Mouse (Mus musculus) heart, postnatal 14 days (tissue): ENCODE data around the gene Eif3c. TPM values are rescaled to one million over a fixed set of nuclear protein-coding genes. Genes with fewer than 3 reads are reported as not detected.

Experiments
- DNase-seq, 2 experiments: peaks; one replicate each; pipeline ENCODE4 v3.0.0; 2021 to 2022
- intact Hi-C: fragments of 180-260 bp; cut with DNase I; formaldehyde crosslinking; loops from one replicate; pipeline ENCODE4 v1.15.1; 2025
- long read RNA-seq, 2 experiments: library from polyadenylated mRNA; stranded (forward); transcript quantifications; one replicate each; pipeline ENCODE4 v2.0.0; 2021
- total RNA-seq, 2 experiments: library from RNA; stranded (reverse); gene quantifications; 2 replicates each; pipeline ENCODE4 v1.2.3; 2021

Gene Eif3c
- total RNA-seq: 100 to 1,000 TPM; 138 to 140 TPM
- long read RNA-seq, experiment 1, transcript Eif3c-201 (21 exons, 3,383 nt): major isoform, 20 of 45 reads
- long read RNA-seq, experiment 1, partial matches to known transcripts: 23 of 45 reads
- long read RNA-seq, experiment 1, other reads (novel, unspliced or antisense): 2 of 45 reads
- long read RNA-seq, experiment 2, transcript Eif3c-201 (21 exons, 3,383 nt): major isoform, 20 of 29 reads
- long read RNA-seq, experiment 2, partial matches to known transcripts: 8 of 29 reads
- long read RNA-seq, experiment 2, other reads (novel, unspliced or antisense): 1 of 29 reads

- intact Hi-C loops: no loop called here
- DNase-seq: peak; percentile 77 to 83
Measured at GRCm38 (mm10) chr7:126566094-126566765, at the start of gene Eif3c. TSS of gene Eif3c (minus strand) at chr7:126566411.

DNA sequence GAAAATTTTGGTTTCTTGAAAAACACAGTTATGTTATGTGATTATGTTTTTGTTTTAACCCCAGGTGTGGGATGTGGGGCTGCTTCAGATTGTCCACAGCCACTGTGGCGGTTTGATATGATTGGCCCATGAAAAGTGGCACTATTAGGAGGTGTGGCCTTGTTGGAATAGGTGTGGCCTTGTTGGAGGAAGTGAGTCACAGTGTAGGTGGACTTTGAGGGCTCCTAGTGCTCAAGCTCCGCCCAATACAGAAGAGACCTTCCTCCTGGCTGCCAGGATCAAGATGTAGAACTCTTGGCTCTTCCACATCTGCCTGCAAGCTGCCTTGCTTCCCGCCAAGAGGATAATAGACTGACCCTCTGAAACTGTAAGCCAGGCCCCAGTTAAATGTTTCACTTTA lies 46.5 kb upstream of the Eif3c start:
- intact Hi-C loops: no loop called here
- no peak for DNase-seq

DNA sequence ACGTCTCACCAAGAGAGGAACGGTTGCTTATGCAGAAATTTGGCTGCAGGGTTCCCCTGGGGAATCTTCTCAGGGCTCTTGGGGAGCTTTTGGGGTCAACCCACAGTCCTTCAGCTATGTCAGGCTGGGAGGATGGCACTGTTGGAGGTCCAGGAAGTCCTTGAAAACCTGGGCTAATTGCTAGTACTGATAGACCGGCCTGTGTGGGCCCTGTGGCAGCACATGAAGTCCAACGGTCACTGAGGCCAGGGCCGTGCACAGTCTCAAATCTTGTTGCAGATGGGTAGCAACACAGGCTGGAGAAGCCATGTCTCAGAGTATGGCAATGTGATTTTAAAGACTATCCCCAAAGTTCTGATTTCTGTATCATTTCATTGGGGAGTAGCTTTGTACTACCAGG lies 41.6 kb upstream of the Eif3c start:
- intact Hi-C loops: no loop called here
- no peak for DNase-seq

DNA sequence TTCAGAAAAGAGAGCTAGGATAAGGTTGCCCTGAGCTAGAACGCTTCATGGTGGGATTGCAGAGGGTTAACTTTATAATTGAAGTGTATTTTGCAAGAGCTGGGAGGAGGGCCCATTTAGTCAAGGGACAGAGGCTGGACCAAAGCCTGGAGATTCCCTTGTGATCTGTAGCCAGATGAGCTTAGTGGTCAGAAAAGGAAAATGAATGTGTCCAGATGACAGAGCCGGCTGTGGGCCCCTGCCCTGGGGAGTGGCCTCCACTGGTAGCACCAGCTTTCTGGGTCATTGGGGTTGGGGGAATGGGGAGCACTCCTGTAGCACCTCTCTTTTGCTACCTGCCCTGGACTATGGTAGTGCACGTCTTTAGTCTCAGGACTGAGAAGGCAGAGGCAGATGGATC lies 40.9 kb upstream of the Eif3c start:
- DNase-seq: peak; percentile 61 to 67

GRCm38 (mm10) chr7:126606611-126607010 lies 40.4 kb upstream of the Eif3c start:
- no peak for DNase-seq
- intact Hi-C loops: no loop called here

More for the DNA sequence above, 40.9 kb upstream of the Eif3c start:
- intact Hi-C loops: no loop called here

DNA sequence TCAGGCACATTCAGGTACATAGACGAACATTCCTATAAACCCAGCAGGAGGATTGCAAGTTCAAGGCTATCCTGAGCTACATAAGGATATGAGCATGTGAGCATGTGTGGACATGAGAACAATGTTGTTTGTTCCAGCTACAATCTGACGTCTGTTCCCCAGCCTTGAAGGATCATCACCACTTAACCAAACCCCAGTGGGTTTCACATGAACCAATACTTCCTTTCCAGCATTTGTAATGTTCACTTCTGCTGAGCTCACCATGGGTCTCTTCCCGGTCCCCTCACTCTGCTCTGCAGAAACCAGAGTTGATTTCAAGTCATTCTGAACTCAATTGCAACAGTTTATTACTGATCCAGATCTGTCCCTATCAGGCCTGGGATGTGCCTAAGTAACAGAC lies 36.4 kb upstream of the Eif3c start:
- intact Hi-C loops: no loop called here
- no peak for DNase-seq

DNA sequence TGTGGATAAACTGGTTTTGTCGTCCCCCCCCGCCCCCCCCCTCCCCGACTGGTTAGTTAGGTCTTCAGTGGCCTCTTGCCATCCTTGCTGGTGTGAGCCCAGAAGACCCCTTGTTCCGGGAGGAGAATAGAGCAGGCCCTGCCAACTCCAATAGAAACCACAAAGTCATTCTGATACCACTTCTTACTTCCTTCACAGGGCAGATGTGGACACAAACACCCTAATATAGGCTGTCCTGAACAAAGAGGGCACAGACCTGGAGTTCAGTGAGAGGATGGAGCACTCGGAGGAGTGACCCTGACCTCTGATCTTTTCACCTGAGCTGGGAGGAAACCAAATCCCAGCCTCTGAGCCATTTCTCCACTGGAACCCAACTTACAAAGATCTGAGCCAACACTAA lies 35.7 kb upstream of the Eif3c start:
- intact Hi-C loops: no loop called here
- DNase-seq: no peak

GRCm38 (mm10) chr7:126598919-126599318 lies 32.7 kb upstream of the Eif3c start:
- intact Hi-C loops: no loop called here
- DNase-seq: no peak

- intact Hi-C loops: no loop called here
- no peak for DNase-seq
Measured at GRCm38 (mm10) chr7:126596414-126596813, 30.2 kb upstream of the Eif3c start.

DNA sequence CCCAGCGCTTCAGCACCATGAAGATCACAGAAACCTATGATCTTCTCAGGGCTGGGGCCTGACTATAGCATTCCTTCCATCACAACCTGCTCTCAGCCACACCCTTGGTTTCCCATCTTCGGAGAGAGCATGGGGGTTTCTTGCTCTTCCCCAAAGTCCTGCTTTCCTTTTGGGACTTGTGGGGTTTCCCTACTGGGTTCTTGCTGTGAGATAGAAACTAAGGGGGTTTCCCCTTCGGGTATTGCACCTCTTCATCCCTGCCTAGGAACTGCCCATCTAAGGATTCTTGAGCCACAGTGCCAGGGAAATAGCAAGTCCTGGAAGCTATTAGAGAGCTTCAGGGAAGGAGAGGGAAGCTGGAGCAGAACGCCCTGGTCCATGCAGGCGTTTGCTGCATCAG lies 29.7 kb upstream of the Eif3c start:
- no peak for DNase-seq
- intact Hi-C loops: no loop called here

- no peak for DNase-seq
- intact Hi-C loops: no loop called here
Measured at GRCm38 (mm10) chr7:126594862-126595561, 28.8 kb upstream of the Eif3c start, which contains the start of gene Il27. TSS of gene Il27 (minus strand) at chr7:126594941.

DNA sequence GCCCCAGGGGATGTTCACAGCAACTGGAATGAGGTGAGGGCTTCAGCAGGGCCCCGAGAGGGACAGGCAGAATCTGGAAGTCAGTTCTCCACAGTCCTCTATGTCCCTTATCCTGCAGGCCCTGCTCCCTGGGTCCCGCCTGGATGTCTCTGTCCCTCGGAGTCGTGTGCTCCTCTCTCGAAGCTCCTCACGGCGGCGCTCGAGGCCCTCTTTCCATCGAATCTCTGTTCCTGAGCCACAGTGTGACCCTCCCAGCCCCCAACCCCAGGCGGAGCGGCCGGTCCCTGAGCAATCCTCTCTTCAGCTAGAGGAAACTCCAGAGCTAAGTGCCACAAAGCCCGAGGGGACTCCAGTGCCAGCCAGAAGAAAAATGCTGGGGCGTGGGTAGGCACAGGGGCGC lies 21.6 kb upstream of the Eif3c start:
- peak; percentile 63 to 67 for DNase-seq
- intact Hi-C loops: no loop called here

- peak in 1 of 2 experiments; percentile 35 for DNase-seq
- intact Hi-C loops: no loop called here
Measured at GRCm38 (mm10) chr7:126586839-126587238, 20.6 kb upstream of the Eif3c start.

- intact Hi-C loops: loop anchor here (2.0 kb wide), 1 partner anchor 113 kb away; no protein-coding TSS in a partner anchor
- no peak for DNase-seq
Measured at GRCm38 (mm10) chr7:126585717-126586116, 19.5 kb upstream of the Eif3c start, which contains the start of gene Cln3. TSS of gene Cln3 (minus strand) at chr7:126585817.

DNA sequence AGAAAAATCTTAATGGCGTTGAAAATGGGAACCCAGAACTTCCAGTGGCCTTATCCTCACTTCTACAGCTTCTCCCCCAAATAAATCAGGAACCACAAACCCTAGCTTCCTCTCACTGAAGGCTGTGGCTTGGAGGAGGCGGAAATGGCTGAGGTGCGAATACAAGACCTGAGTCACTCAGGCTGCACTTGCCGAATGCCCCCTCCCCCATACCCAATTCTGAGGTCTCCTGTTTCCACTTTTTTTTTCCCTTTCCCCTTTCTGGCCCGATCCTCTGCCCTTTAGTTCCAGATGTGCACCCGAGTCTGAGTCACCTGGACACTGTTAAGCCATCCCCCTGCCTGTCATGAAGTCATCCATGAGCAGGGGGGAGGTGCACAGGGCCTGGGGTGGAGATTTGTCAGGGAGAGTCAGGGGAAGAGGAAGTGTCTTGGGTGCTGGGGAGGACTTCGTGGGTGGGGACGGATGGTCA lies 18.3 kb upstream of the Eif3c start, which contains the start of gene Apobr:
Gene Apobr (plus strand): TSS at position 437 of the 472 bp plus-strand sequence.
- intact Hi-C loops: loop anchor here (2.0 kb wide), 1 partner anchor 114 kb away; no protein-coding TSS in a partner anchor
- no peak for DNase-seq

DNA sequence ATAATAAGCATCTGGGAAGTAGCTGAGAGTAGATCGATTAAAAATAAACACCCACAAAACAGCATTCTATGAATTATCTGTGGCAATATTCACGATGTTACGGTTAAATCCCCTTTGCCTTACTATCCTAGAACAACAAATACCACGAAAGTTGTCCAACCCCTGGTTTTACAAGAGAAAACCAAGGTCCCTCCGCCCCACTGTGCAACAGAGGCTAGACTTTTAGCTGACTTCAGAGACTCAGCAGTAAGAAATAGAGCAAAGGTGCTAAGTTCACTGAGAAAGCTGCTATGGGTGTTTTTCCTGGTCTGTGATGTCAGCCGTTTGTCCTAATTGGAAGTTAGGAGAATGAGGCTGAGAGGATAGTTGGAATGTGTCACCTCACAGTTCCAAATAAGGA lies 17.6 kb upstream of the Eif3c start:
- no peak for DNase-seq
- intact Hi-C loops: loop anchor here (2.0 kb wide), 2 partner anchors 53 to 115 kb away; no protein-coding TSS in a partner anchor

- intact Hi-C loops: loop anchor here (2.0 kb wide), 1 partner anchor 54 kb away; no protein-coding TSS in a partner anchor
- DNase-seq: peak; percentile 75 to 84
Measured at GRCm38 (mm10) chr7:126583251-126583709, 17.1 kb upstream of the Eif3c start.

DNA sequence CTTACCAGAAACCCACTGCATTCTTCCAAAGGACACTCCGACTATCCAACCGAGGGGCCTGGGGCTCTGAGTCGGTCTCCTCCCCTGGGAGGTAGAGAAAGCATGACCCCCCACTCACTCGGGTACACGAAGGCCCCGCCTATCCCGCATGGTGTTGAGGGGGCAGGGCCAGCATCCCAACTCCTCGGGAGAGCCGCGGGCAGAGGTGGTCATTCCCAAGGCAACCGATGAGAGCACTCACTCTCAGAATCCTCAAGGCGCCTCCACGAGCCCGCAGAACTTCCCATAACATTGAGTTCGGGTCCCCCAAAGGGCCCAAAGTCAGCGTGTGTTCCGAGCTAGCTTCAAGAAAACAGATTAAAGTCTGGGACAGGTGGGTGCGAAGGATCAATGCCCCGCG lies 16.5 kb upstream of the Eif3c start:
- intact Hi-C loops: loop anchor here (2.0 kb wide), 1 partner anchor 54 kb away; no protein-coding TSS in a partner anchor
- peak in 1 of 2 experiments; percentile 33 for DNase-seq

DNA sequence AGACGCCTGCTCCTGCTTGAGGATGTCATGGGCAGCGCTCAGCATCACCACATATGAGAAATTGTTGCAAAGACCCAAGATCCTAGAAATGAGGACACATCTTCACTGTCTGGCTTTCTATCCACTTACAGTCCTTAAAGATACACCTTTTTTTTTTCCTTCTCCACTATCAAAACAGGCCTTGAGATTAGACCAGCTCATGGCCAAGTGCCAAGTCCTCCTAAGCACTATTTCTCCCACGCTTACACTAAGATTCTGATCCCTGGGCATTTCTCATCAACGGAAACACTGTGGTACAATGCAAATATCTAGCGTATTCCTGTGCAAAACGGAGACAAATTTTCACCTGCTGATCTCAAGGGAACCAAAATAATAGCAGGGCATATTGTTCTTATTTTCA lies 15.4 kb upstream of the Eif3c start:
- intact Hi-C loops: loop anchor here (2.0 kb wide), 1 partner anchor 55 kb away; no protein-coding TSS in a partner anchor
- no peak for DNase-seq

DNA sequence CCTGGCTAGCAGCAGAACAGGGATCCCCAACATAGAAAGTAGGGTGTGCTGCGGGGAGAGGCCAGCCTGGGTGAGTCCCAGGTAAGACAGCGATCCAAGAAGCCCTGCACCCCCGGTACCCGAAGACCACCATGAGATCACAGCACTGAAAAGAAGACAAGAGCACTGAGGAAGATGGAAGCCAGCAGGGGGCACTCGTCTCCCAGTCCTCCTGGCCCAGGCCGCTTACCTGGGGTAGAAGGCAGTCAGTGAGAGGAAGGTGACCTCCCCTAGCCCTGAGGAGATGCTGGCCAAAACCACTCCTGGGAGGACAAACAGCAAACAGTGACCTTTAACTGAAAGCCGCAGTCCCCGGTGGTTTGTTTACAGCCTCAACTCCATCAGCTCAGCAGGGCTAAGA lies 13.0 kb upstream of the Eif3c start:
- DNase-seq: peak; percentile 53 to 61
- intact Hi-C loops: no loop called here

DNA sequence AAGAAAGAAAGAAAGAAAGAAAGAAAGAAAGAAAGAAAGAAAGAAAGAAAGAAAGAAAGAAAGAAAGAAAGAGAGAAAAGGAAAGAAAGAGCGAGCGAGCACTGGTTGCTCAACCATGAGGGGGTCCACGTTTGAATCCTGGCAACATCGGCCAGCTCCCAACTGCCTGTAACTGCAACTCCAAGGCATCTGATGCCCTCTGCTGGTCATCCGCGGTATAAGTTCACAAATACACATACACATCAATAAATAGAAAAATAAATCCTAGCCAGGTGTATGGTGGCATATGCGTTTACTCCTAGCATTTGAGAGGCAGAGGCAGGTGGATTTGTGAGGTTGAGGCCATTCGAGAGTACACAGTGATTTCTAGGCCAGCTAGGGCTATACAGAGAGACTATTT lies 10.7 kb upstream of the Eif3c start:
- DNase-seq: peak; percentile 42 to 54

More for the DNA sequence above, 10.7 kb upstream of the Eif3c start:
- intact Hi-C loops: no loop called here
